Mouse (Mus musculus): Measurements from ENCODE around the gene Mrpl34. TPM values are rescaled to one million over a fixed set of nuclear protein-coding genes. Genes with fewer than 3 reads are reported as not detected.
"Not testable (repeated sequence)": the region's sequence is repeated elsewhere in the genome, so short reads cannot be mapped to it uniquely, and the experiment has no call there.

The Mrpl34 gene
- 169 and 188 TPM in 2 replicates for total RNA-seq (2014; rRNA removed; ENCODE audit: low replicate concordance)
- 284 and 320 TPM in 2 replicates for polyA plus RNA-seq (2015; fragmentation: Nextera tagmentation; extraction: Ambion mirVana)

GRCm38 (mm10) chr8:71464513-71465500, at the start of gene Mrpl34:
Mrpl34 (plus strand) TSS chr8:71464959.
- Histone ChIP-seq H3K4me3 (ENCODE audit: low read depth, low read length) (peak within 1 kb of the TSS; percentile 75), H3K9me3 (replicated peaks; ENCODE audit: control insufficient read depth, low read length) (no peaks in the 10 kb centered on the region), H3K9ac (replicated peaks; ENCODE audit: low read depth, low read length) (peak within 1 kb of the TSS; percentile 50), H3K4me1 (ENCODE audit: control insufficient read depth, insufficient read depth) (peaks cover 14% of the 10 kb centered on the region), H3K36me3 (replicated peaks; ENCODE audit: control insufficient read depth, insufficient read depth, low read length) (peaks cover 11% of the 10 kb centered on the region; the same call in 1 of the 2 replicates), H3K27me3 (ENCODE audit: control insufficient read depth, insufficient read depth, low read length) (no peaks in the 10 kb centered on the region), H3K4me2 (ENCODE audit: low read depth, low read length) (peak within 1 kb of the TSS; percentile 87), H3K27ac (ENCODE audit: low read depth) (peak within 1 kb of the TSS; percentile 93)
- WGBS: under 1% methylated on average over 59 of the region's 59 CpGs
- DNase-seq (ENCODE audit: low spot score) (peak; percentile 98), ATAC-seq (ENCODE audit: insufficient read depth, low read depth) (peak; percentile 82)
- TF ChIP-seq CTCF (IDR thresholded peaks at IDR 0.05; ENCODE audit: low read depth) (peak; percentile 96), EP300 (IDR thresholded peaks at IDR 0.05; ENCODE audit: low read depth) (peak; percentile 86; the same call in 1 of the 2 replicates)

- H3K9me3 ChIP-seq (replicated peaks; ENCODE audit: control insufficient read depth, low read length): peaks cover 14% of the 10 kb centered on the region
- no peaks in the 10 kb centered on the region for H3K4me1 ChIP-seq (ENCODE audit: control insufficient read depth, insufficient read depth)
- no peak for DNase-seq (ENCODE audit: low spot score)
- H3K27me3 ChIP-seq (ENCODE audit: control insufficient read depth, insufficient read depth, low read length): no peaks in the 10 kb centered on the region
- no peaks in the 10 kb centered on the region for H3K36me3 ChIP-seq (replicated peaks; ENCODE audit: control insufficient read depth, insufficient read depth, low read length)
- ATAC-seq (ENCODE audit: insufficient read depth, low read depth): no peak
- H3K9ac ChIP-seq (replicated peaks; ENCODE audit: low read depth, low read length): no peak overlapping the region
- H3K4me2 ChIP-seq (ENCODE audit: low read depth, low read length): no peak overlapping the region
- H3K4me3 ChIP-seq (ENCODE audit: low read depth, low read length): no peak overlapping the region
- no peak overlapping the region for H3K27ac ChIP-seq (ENCODE audit: low read depth)
- TF ChIP-seq CTCF (IDR thresholded peaks at IDR 0.05; ENCODE audit: low read depth): no peak
- no peak for TF ChIP-seq EP300 (IDR thresholded peaks at IDR 0.05; ENCODE audit: low read depth)
Observed at GRCm38 (mm10) chr8:71422121-71422520, 42.6 kb upstream of the Mrpl34 start.

- not testable (repeated sequence) for H3K27ac ChIP-seq (ENCODE audit: low read depth); H3K9ac ChIP-seq (replicated peaks; ENCODE audit: low read depth, low read length); H3K36me3 ChIP-seq (replicated peaks; ENCODE audit: control insufficient read depth, insufficient read depth, low read length); H3K4me3 ChIP-seq (ENCODE audit: low read depth, low read length); H3K9me3 ChIP-seq (replicated peaks; ENCODE audit: control insufficient read depth, low read length); H3K4me1 ChIP-seq (ENCODE audit: control insufficient read depth, insufficient read depth); ATAC-seq (ENCODE audit: insufficient read depth, low read depth); H3K4me2 ChIP-seq (ENCODE audit: low read depth, low read length); DNase-seq (ENCODE audit: low spot score); H3K27me3 ChIP-seq (ENCODE audit: control insufficient read depth, insufficient read depth, low read length)
- WGBS: 59% methylated on average over 1 of the region's 1 CpGs
Observed at GRCm38 (mm10) chr8:71432935-71433334, 31.8 kb upstream of the Mrpl34 start.

GRCm38 (mm10) chr8:71437041-71437440, 27.7 kb upstream of the Mrpl34 start:
- no peak overlapping the region for H3K4me2 ChIP-seq (ENCODE audit: low read depth, low read length)
- 0 out of 2 replicates have a peak, but pooled peaks cover 2% of the 10 kb centered on the region for H3K27me3 ChIP-seq (ENCODE audit: control insufficient read depth, insufficient read depth, low read length)
- no peaks in the 10 kb centered on the region for H3K9me3 ChIP-seq (replicated peaks; ENCODE audit: control insufficient read depth, low read length)
- no peak overlapping the region for H3K27ac ChIP-seq (ENCODE audit: low read depth)
- H3K9ac ChIP-seq (replicated peaks; ENCODE audit: low read depth, low read length): no peak overlapping the region
- H3K4me3 ChIP-seq (ENCODE audit: low read depth, low read length): no peak overlapping the region
- 38% methylated on average over 3 of the region's 3 CpGs for WGBS
- no peaks in the 10 kb centered on the region for H3K36me3 ChIP-seq (replicated peaks; ENCODE audit: control insufficient read depth, insufficient read depth, low read length)
- no peaks in the 10 kb centered on the region for H3K4me1 ChIP-seq (ENCODE audit: control insufficient read depth, insufficient read depth)
- no peak for TF ChIP-seq EP300 (IDR thresholded peaks at IDR 0.05; ENCODE audit: low read depth)
- TF ChIP-seq CTCF (IDR thresholded peaks at IDR 0.05; ENCODE audit: low read depth): no peak
- no peak for ATAC-seq (ENCODE audit: insufficient read depth, low read depth)
- no peak for DNase-seq (ENCODE audit: low spot score)

GRCm38 (mm10) chr8:71441404-71441803, 23.4 kb upstream of the Mrpl34 start:
- H3K4me2 ChIP-seq (ENCODE audit: low read depth, low read length): no peak overlapping the region
- 0% methylated on average over 7 of the region's 7 CpGs for WGBS
- no peak overlapping the region for H3K9ac ChIP-seq (replicated peaks; ENCODE audit: low read depth, low read length)
- no peak overlapping the region for H3K4me3 ChIP-seq (ENCODE audit: low read depth, low read length)
- H3K4me1 ChIP-seq (ENCODE audit: control insufficient read depth, insufficient read depth): no peaks in the 10 kb centered on the region
- no peaks in the 10 kb centered on the region for H3K36me3 ChIP-seq (replicated peaks; ENCODE audit: control insufficient read depth, insufficient read depth, low read length)
- H3K9me3 ChIP-seq (replicated peaks; ENCODE audit: control insufficient read depth, low read length): no peaks in the 10 kb centered on the region
- ATAC-seq (ENCODE audit: insufficient read depth, low read depth) (no peak), DNase-seq (ENCODE audit: low spot score) (peak; percentile 82)
- 0 out of 2 replicates have a peak, but pooled peaks cover 9% of the 10 kb centered on the region for H3K27me3 ChIP-seq (ENCODE audit: control insufficient read depth, insufficient read depth, low read length)
- TF ChIP-seq EP300 (IDR thresholded peaks at IDR 0.05; ENCODE audit: low read depth): no peak
- TF ChIP-seq CTCF (IDR thresholded peaks at IDR 0.05; ENCODE audit: low read depth): peak; percentile 84
- no peak overlapping the region for H3K27ac ChIP-seq (ENCODE audit: low read depth)
